Mouse (Mus musculus) ES-E14 (cell line): ENCODE measurements around the gene Lsm7.

ENCODE experiments used
- CHD2 ChIP-seq: IDR thresholded peaks from 2 replicates; pipeline ENCODE4 v1.6.1; 2014; ENCODE audit warnings: mild to moderate bottlenecking, low read depth, low read length, inconsistent platforms
- HCFC1 ChIP-seq: IDR thresholded peaks from 2 replicates; pipeline ENCODE4 v1.6.1; 2012; ENCODE audit warnings: low read length, inconsistent platforms, borderline replicate concordance; ENCODE audit not compliant: insufficient read depth
- MAFK ChIP-seq: IDR thresholded peaks from 2 replicates; pipeline ENCODE4 v1.6.1; 2014; ENCODE audit warnings: mild to moderate bottlenecking, low read depth, low read length, inconsistent platforms; ENCODE audit not compliant: insufficient read depth
- ZNF384 ChIP-seq: IDR thresholded peaks from 2 replicates; pipeline ENCODE4 v1.6.1; 2012; ENCODE audit warnings: low read depth, low read length, inconsistent platforms

DNA sequence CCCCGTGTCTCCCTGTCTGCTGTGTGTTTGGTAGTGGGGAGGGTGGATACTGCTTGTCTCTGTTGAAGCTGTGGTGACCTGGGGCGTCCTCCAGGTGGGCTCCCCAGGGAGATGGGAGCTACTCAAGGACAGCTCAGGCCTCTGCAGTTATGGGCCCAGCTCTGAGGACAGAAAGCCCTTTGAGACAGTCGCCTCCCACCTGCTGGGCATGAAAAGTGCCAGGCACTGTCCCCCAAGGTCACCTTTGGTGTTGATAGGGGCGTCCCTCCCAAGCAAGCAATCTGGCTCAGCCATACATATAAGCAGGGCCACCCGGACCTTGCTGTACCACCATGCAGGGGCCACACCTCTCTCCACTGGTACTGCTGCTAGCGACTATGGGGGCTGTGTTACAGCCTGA is 50.1 kb downstream of the Lsm7 start, which contains the start of gene Amh:
- TF ChIP-seq HCFC1 (no peak), MAFK (no peak), CHD2 (no peak), ZNF384 (no peak)
